Mouse (Mus musculus) CD4-positive naive resting alpha-beta T cell, adult 76 days (primary cell): ENCODE data around the gene Pkd1l3. TPM values are rescaled to one million over a fixed set of nuclear protein-coding genes. Genes with fewer than 3 reads are reported as not detected.

Experiments used
- total RNA-seq: library from RNA; stranded (reverse); gene quantifications from one replicate; pipeline ENCODE4 v1.2.4, GENCODE M21; 2023

The Pkd1l3 gene
- 1.6 TPM for total RNA-seq

GRCm38 (mm10) chr8:109614243-109615210, at the start of gene Pkd1l3:
Gene Pkd1l3, plus strand, starts transcription at chr8:109614517.

GRCm38 (mm10) chr8:109565498-109566333, 48.6 kb upstream of the Pkd1l3 start, which contains the start of the genes Dhx38 and Txnl4b:
Gene Dhx38, minus strand, starts transcription at chr8:109565861.
Gene Txnl4b, plus strand, starts transcription at chr8:109565892.

GRCm38 (mm10) chr8:109578900-109579301, 35.4 kb upstream of the Pkd1l3 start, which contains the start of gene Hp:
Gene Hp, minus strand, starts transcription at chr8:109579172.

GRCm38 (mm10) chr8:109608271-109609152, 5.8 kb upstream of the Pkd1l3 start, which contains the start of gene Dhodh:
Gene Dhodh, minus strand, starts transcription at chr8:109608673.

GRCm38 (mm10) chr8:109693146-109693900, 79.0 kb downstream of the Pkd1l3 start, which contains the start of gene Ist1:
Gene Ist1, minus strand, starts transcription at chr8:109693260.

GRCm38 (mm10) chr8:109705320-109706075, 91.2 kb downstream of the Pkd1l3 start, which contains the start of gene Zfp821:
Gene Zfp821, plus strand, starts transcription at chr8:109705546.

Other genes with a start within 250 kb of the Pkd1l3 start
- not detected for gene Pmfbp1, start 120.5 kb upstream of the Pkd1l3 start, total RNA-seq
- gene Dhx38, start 48.7 kb upstream of the Pkd1l3 start, total RNA-seq, result 89.8 TPM
- gene Txnl4b, start 48.6 kb upstream of the Pkd1l3 start, total RNA-seq, result 4.1 TPM
- 0.56 TPM for gene Hp, start 35.3 kb upstream of the Pkd1l3 start, total RNA-seq
- gene Dhodh, start 5.8 kb upstream of the Pkd1l3 start, total RNA-seq, result 24.1 TPM
- 90.5 TPM for gene Ist1, start 78.7 kb downstream of the Pkd1l3 start, total RNA-seq
- gene Zfp821, start 91.0 kb downstream of the Pkd1l3 start, total RNA-seq, result 3.8 TPM
- gene Atxn1l, start 123.2 kb downstream of the Pkd1l3 start, total RNA-seq, result 27.2 TPM
- 80.6 TPM for gene Ap1g1, start 164.0 kb downstream of the Pkd1l3 start, total RNA-seq